Mouse (Mus musculus): ENCODE data around the gene Ccdc73. TPM values are rescaled to one million over a fixed set of nuclear protein-coding genes. Genes with fewer than 3 reads are reported as not detected.

Ccdc73 gene
- polyA plus RNA-seq, 1 experiment, result 1.1 TPM

DNA sequence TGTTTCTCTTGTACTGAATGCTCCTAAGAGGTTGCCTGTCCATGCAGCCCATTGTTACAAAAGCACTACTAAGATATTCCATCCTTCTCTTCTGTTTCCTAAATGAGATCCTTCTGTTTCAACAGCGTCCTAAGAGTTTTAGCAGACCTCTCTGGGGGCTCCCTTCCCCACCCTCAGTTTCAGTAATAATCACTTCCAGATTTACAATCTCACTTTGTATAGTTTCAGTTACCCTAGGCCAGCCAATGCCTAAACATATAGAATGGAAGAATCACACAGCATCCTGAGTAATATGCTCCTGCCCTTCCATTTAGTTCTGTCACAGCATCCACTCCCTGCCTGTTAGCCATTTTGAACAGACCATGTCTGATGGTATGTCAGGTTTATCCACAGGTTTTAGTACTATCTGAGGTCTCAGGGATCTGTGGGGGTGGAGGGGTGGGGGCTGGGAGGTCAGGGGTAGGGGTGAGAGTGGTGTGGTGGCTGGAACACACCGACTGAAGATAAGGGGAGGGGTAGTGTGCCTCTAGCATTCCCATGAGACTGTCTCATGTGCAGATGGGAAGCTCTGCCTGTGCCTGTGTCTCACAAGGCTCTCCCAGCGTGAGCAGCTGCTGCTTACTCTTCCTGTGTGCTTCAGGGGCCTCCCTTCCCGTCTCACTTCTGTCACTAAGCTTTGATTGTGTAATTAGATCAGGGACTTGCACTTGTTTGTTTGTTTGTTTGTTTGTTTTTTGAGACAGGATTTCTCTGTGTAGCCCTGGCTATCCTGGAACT lies 20.8 kb upstream of the Ccdc73 start:
- TF ChIP-seq CTCF (IDR thresholded peaks at IDR 0.05; ENCODE audit: extremely low read depth, insufficient read depth, insufficient read length, insufficient replicate concordance) (no peak), POLR2A (IDR thresholded peaks at IDR 0.05; ENCODE audit: low read depth, low read length) (no peak)
- H3K4me1 ChIP-seq (ENCODE audit: control insufficient read depth, insufficient read depth, insufficient read length), result no peaks in the 10 kb centered on the region; the same call in 1 of the 2 replicates
- 37% methylated on average over 4 of the region's 4 CpGs for WGBS

DNA sequence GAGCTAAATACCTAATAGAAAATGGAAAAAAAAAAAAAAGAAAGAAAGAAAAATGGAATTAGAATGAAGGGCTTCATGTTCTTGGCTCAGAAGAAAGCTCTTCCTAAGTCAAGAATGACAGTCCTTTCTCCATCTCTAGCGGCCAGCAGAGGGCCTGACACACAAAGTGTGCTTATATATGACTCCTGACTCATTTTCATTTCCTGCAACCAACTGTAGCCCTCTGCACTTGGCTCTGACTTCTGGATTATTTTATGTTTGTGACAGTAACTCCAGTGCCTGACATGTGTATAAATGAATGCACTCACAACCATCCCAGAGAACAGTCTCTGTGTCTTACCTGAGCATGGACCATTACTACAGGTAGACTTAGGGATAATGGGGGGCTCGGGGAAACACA lies 20.0 kb upstream of the Ccdc73 start:
- H3K4me3 ChIP-seq (ENCODE audit: extremely low read depth, insufficient read depth, insufficient read length), result no peak overlapping the region
- 36% methylated on average over 2 of the region's 2 CpGs for WGBS
- DNase-seq (ENCODE audit: low read depth in 1 of 2, low spot score in 2 of 2), result peak; percentile 18 to 30
- TF ChIP-seq POLR2A (IDR thresholded peaks at IDR 0.05; ENCODE audit: low read depth, low read length) (no peak), CTCF (IDR thresholded peaks at IDR 0.05; ENCODE audit: extremely low read depth, insufficient read depth, insufficient read length, insufficient replicate concordance) (0 out of 2 replicates have a peak, but pooled peaks have one; percentile 22)
- no peak overlapping the region for H3K27ac ChIP-seq (ENCODE audit: insufficient read depth, low read length)
- no peaks in the 10 kb centered on the region for H3K27me3 ChIP-seq (ENCODE audit: control insufficient read depth, insufficient read depth, low read length)
- no peaks in the 10 kb centered on the region for H3K36me3 ChIP-seq (ENCODE audit: control insufficient read depth, insufficient read depth, low read length)
- H3K4me1 ChIP-seq (ENCODE audit: control insufficient read depth, insufficient read depth, insufficient read length), result no peaks in the 10 kb centered on the region; the same call in 1 of the 2 replicates

More for the DNA sequence above, 20.8 kb upstream of the Ccdc73 start:
- no peaks in the 10 kb centered on the region for H3K36me3 ChIP-seq (ENCODE audit: control insufficient read depth, insufficient read depth, low read length)
- H3K4me3 ChIP-seq (ENCODE audit: extremely low read depth, insufficient read depth, insufficient read length), result no peak overlapping the region
- H3K27me3 ChIP-seq (ENCODE audit: control insufficient read depth, insufficient read depth, low read length), result no peaks in the 10 kb centered on the region
- no peak overlapping the region for H3K27ac ChIP-seq (ENCODE audit: insufficient read depth, low read length)
- no peak for DNase-seq (ENCODE audit: low read depth in 1 of 2, low spot score in 2 of 2)

DNA sequence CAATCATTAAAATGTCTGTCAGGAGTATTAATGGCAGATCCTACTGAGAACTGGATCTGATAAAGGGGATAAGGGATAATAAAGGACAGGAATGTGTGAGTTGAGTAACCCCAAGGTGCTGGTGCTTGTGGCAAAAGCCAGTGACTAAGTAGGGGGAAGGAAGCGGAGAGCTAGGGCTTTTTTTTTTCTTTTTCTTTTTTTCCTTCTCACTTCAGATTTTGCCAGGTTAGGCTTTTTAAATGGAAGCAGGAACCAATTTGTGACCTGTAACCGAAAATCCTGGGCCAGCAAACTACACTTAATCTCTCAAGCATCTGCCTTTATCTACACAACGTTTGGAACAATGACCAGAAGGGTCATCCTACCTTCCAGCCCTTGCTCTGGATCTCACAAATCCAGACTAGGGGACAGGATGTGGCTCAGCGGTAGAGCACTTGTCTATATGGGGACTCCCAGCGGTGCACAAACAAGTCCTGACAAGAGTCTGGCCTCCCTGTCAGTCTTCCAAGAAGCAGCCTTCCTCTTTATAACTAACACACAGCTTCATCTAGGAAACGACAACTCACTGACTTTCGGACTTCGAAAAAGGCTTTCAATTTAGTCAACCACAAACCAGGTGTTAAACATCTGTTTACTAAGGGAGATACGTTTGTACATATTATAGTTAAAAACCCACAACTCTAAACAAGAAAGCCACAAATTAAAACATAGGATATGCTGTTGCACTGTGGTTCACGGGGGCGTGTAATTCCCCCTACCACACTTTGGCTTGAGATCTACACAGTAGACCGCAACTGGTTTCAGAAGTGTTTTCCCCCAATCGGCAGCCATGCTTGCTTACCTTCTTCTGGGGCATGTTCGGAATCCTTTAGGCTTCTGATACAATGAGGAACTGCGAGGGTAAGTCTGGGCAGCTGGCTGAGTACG lies 19.1 kb upstream of the Ccdc73 start:
- TF ChIP-seq CTCF (IDR thresholded peaks at IDR 0.05; ENCODE audit: extremely low read depth, insufficient read depth, insufficient read length, insufficient replicate concordance) (no peak), POLR2A (IDR thresholded peaks at IDR 0.05; ENCODE audit: low read depth, low read length) (no peak)
- peak overlapping the region; percentile 63; the same call in 1 of the 2 replicates for H3K4me3 ChIP-seq (ENCODE audit: extremely low read depth, insufficient read depth, insufficient read length)
- no peak overlapping the region for H3K27ac ChIP-seq (ENCODE audit: insufficient read depth, low read length)
- no peaks in the 10 kb centered on the region for H3K36me3 ChIP-seq (ENCODE audit: control insufficient read depth, insufficient read depth, low read length)
- peak in 1 of 2 experiments; percentile 19 for DNase-seq (ENCODE audit: low read depth in 1 of 2, low spot score in 2 of 2)
- H3K27me3 ChIP-seq (ENCODE audit: control insufficient read depth, insufficient read depth, low read length), result no peaks in the 10 kb centered on the region
- H3K4me1 ChIP-seq (ENCODE audit: control insufficient read depth, insufficient read depth, insufficient read length), result no peaks in the 10 kb centered on the region; the same call in 1 of the 2 replicates
- 8% methylated on average over 16 of the region's 16 CpGs for WGBS

DNA sequence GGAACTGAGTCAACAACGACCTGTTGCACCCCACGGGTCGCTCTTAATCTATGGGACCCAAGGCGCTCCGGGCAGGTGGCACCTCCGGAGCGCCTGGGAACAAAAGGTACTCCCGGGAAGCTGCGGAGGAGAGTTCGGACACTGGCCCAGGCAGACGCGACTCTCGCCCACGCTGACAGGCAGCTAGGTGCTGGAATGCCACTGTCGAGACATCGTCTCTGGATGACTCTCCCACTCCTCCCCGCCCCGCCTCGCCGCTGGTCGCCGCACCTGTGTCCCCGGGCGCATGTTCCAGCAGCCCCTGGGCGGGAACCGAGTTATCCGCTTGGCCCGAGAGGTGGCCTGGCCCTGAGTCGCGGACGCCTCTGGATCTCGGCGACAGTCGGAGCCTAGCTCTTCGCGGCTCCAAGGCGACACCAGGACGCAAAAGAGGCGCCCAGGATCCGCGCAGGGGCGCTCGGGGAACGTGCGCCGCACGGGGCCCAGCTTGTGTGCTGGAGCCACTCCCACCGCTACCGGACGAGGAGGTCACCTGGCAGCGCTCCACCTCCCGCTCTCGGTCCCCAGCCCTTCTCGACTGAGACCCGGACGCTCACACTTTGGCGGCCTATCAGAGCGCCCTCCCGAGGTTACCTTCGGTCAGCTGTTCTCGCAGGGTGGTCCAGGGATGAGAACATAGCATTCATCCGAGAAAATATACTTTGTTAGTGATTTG lies 18.2 kb upstream of the Ccdc73 start, which contains the start of gene Prrg4:
Prrg4 (minus strand) TSS at position 601 of the 715 bp plus-strand sequence.
- WGBS, result 1% methylated on average over 62 of the region's 62 CpGs
- Histone ChIP-seq H3K27ac (ENCODE audit: insufficient read depth, low read length) (no peak within 1 kb of the TSS), H3K27me3 (ENCODE audit: control insufficient read depth, insufficient read depth, low read length) (no peaks in the 10 kb centered on the region), H3K4me3 (ENCODE audit: extremely low read depth, insufficient read depth, insufficient read length) (peak within 1 kb of the TSS; percentile 63), H3K4me1 (ENCODE audit: control insufficient read depth, insufficient read depth, insufficient read length) (no peaks in the 10 kb centered on the region; the same call in 1 of the 2 replicates), H3K36me3 (ENCODE audit: control insufficient read depth, insufficient read depth, low read length) (no peaks in the 10 kb centered on the region)
- no peak for TF ChIP-seq CTCF (IDR thresholded peaks at IDR 0.05; ENCODE audit: extremely low read depth, insufficient read depth, insufficient read length, insufficient replicate concordance)
- TF ChIP-seq POLR2A (IDR thresholded peaks at IDR 0.05; ENCODE audit: low read depth, low read length), result no peak
- DNase-seq (ENCODE audit: low read depth in 1 of 2, low spot score in 2 of 2), result peak; percentile 26 to 52

DNA sequence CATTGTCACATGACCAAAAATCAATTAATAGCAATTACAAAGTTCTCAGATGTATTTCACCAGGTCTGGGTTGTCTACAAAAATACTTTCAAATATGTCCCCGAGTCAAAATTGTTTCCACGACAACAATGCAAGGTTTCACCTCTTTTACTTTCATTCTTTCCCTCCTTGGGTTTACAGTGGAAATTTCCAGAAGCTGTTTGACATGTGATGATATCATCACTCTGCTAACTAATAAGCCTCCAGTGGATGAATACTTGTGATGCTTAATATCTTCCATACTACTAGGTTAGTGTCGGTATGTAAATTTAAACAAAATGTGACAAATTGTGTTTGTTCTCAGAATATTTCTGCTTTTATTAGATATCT lies 17.6 kb upstream of the Ccdc73 start:
- DNase-seq (ENCODE audit: low read depth in 1 of 2, low spot score in 2 of 2), result peak in 1 of 2 experiments; percentile 44
- 28% methylated on average over 3 of the region's 3 CpGs for WGBS
- no peaks in the 10 kb centered on the region for H3K36me3 ChIP-seq (ENCODE audit: control insufficient read depth, insufficient read depth, low read length)
- H3K27ac ChIP-seq (ENCODE audit: insufficient read depth, low read length), result no peak overlapping the region
- TF ChIP-seq POLR2A (IDR thresholded peaks at IDR 0.05; ENCODE audit: low read depth, low read length) (no peak), CTCF (IDR thresholded peaks at IDR 0.05; ENCODE audit: extremely low read depth, insufficient read depth, insufficient read length, insufficient replicate concordance) (no peak)
- H3K27me3 ChIP-seq (ENCODE audit: control insufficient read depth, insufficient read depth, low read length), result no peaks in the 10 kb centered on the region
- H3K4me1 ChIP-seq (ENCODE audit: control insufficient read depth, insufficient read depth, insufficient read length), result no peaks in the 10 kb centered on the region; the same call in 1 of the 2 replicates
- peak overlapping the region; percentile 63 for H3K4me3 ChIP-seq (ENCODE audit: extremely low read depth, insufficient read depth, insufficient read length)

DNA sequence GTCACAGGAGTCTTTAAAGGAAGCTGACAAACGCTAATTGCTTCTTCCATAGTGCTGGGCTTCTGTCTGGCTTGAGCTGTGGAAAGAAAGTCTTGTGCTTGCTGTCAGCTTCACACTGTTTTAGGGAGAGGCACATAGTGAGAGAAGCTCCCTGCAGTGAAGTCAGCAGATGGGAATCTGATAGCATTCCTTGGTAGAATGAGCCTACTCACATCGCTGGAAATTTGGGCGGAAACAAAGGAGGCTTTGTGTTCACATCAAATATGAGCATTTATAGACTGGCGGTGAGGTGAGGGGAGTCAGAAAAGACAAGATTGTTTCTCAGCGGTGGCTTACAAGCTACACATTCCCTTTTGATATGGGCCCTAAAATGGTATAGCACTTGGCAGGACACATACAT lies 15.9 kb upstream of the Ccdc73 start:
- no peak for TF ChIP-seq CTCF (IDR thresholded peaks at IDR 0.05; ENCODE audit: extremely low read depth, insufficient read depth, insufficient read length, insufficient replicate concordance)
- Histone ChIP-seq H3K4me1 (ENCODE audit: control insufficient read depth, insufficient read depth, insufficient read length) (no peaks in the 10 kb centered on the region; the same call in 1 of the 2 replicates), H3K36me3 (ENCODE audit: control insufficient read depth, insufficient read depth, low read length) (no peaks in the 10 kb centered on the region), H3K4me3 (ENCODE audit: extremely low read depth, insufficient read depth, insufficient read length) (no peak overlapping the region), H3K27me3 (ENCODE audit: control insufficient read depth, insufficient read depth, low read length) (no peaks in the 10 kb centered on the region), H3K27ac (ENCODE audit: insufficient read depth, low read length) (no peak overlapping the region)
- WGBS, result 80% methylated on average over 5 of the region's 5 CpGs
- no peak for DNase-seq (ENCODE audit: low read depth in 1 of 2, low spot score in 2 of 2)

All from spleen, adult 2 months (tissue).